Mouse (Mus musculus) T-helper 17 cell (primary cell): ENCODE measurements around the gene Cckar.

Source experiments
- in situ Hi-C, 2 experiments: fragments of 300-600 bp; cut with MboI, MseI; formaldehyde crosslinking; loops; 1 replicate in 1 of 2; 2 replicates in 1 of 2; pipeline ENCODE4 v1.15.1; 2025; ENCODE audit warnings: high pct_unique_total_duplicates in 2 of 2

Cckar gene

GRCm38 (mm10) chr5:53707235-53708177 is at the start of gene Cckar:
Gene Cckar (minus strand): TSS chr5:53707705.
- in situ Hi-C loops: no loop called here

GRCm38 (mm10) chr5:53744061-53744460 is 36.6 kb upstream of the Cckar start:
- in situ Hi-C loops: no loop called here

GRCm38 (mm10) chr5:53732933-53733332 is 25.4 kb upstream of the Cckar start:
- in situ Hi-C loops: no loop called here

- in situ Hi-C loops: no loop called here
Measured at GRCm38 (mm10) chr5:53727606-53728005, 20.1 kb upstream of the Cckar start.

GRCm38 (mm10) chr5:53726011-53726410 is 18.5 kb upstream of the Cckar start:
- in situ Hi-C loops: no loop called here

GRCm38 (mm10) chr5:53716462-53716861 is 9.0 kb upstream of the Cckar start:
- in situ Hi-C loops: no loop called here

GRCm38 (mm10) chr5:53711277-53711676 is 3.8 kb upstream of the Cckar start:
- in situ Hi-C loops: no loop called here

- in situ Hi-C loops: no loop called here
Measured at GRCm38 (mm10) chr5:53708191-53708590, 686 bp upstream of the Cckar start.

GRCm38 (mm10) chr5:53702686-53703085 is 4.8 kb downstream of the Cckar start:
- in situ Hi-C loops: no loop called here

- in situ Hi-C loops: loop anchor here in 1 of 2 experiments (25.0 kb wide), 1 partner anchor 415 kb away; no protein-coding TSS in a partner anchor
Measured at GRCm38 (mm10) chr5:53697794-53698193, 9.7 kb downstream of the Cckar start.

- in situ Hi-C loops: loop anchor here in 1 of 2 experiments (25.0 kb wide), 1 partner anchor 416 kb away; no protein-coding TSS in a partner anchor
Measured at GRCm38 (mm10) chr5:53696701-53697100, 10.8 kb downstream of the Cckar start.

GRCm38 (mm10) chr5:53692662-53693061 is 14.8 kb downstream of the Cckar start:
- in situ Hi-C loops: loop anchor here in 1 of 2 experiments (25.0 kb wide), 1 partner anchor 420 kb away; no protein-coding TSS in a partner anchor

GRCm38 (mm10) chr5:53692100-53692499 is 15.4 kb downstream of the Cckar start:
- in situ Hi-C loops: loop anchor here in 1 of 2 experiments (25.0 kb wide), 1 partner anchor 420 kb away; no protein-coding TSS in a partner anchor

GRCm38 (mm10) chr5:53691577-53691976 is 15.9 kb downstream of the Cckar start:
- in situ Hi-C loops: loop anchor here in 1 of 2 experiments (25.0 kb wide), 1 partner anchor 421 kb away; no protein-coding TSS in a partner anchor

- in situ Hi-C loops: loop anchor here (10.0 to 25.0 kb wide), 2 partner anchors 424 to 426 kb away; no protein-coding TSS in a partner anchor
Measured at GRCm38 (mm10) chr5:53688326-53688725, 19.2 kb downstream of the Cckar start.

- in situ Hi-C loops: loop anchor here (10.0 to 25.0 kb wide), 2 partner anchors 426 to 428 kb away; no protein-coding TSS in a partner anchor
Measured at GRCm38 (mm10) chr5:53686379-53686778, 21.1 kb downstream of the Cckar start.

GRCm38 (mm10) chr5:53685623-53686022 is 21.9 kb downstream of the Cckar start:
- in situ Hi-C loops: loop anchor here (10.0 to 25.0 kb wide), 2 partner anchors 427 to 429 kb away; no protein-coding TSS in a partner anchor

- in situ Hi-C loops: loop anchor here (5.0 to 25.0 kb wide), 3 partner anchors 428 to 812 kb away; no protein-coding TSS in a partner anchor
Measured at GRCm38 (mm10) chr5:53684417-53684816, 23.1 kb downstream of the Cckar start.

GRCm38 (mm10) chr5:53683916-53684315 is 23.6 kb downstream of the Cckar start:
- in situ Hi-C loops: loop anchor here (5.0 to 25.0 kb wide), 3 partner anchors 428 to 812 kb away; no protein-coding TSS in a partner anchor

GRCm38 (mm10) chr5:53679651-53680050 is 27.9 kb downstream of the Cckar start:
- in situ Hi-C loops: loop anchor here (5.0 to 25.0 kb wide), 3 partner anchors 433 to 807 kb away; no protein-coding TSS in a partner anchor

- in situ Hi-C loops: loop anchor here in 1 of 2 experiments (25.0 kb wide), 1 partner anchor 434 kb away; no protein-coding TSS in a partner anchor
Measured at GRCm38 (mm10) chr5:53678036-53678767, 29.3 kb downstream of the Cckar start.
